Mouse (Mus musculus) hindbrain, embryonic 11.5 days (tissue): ENCODE measurements around the gene Zfp346. TPM values are rescaled to one million over a fixed set of nuclear protein-coding genes. Genes with fewer than 3 reads are reported as not detected.

Experiments
- polyA plus RNA-seq: library from polyadenylated mRNA; unstranded; fragments of >200 nt; fragmentation: Nextera tagmentation; extraction: Ambion mirVana; gene quantifications from 2 replicates; pipeline ENCODE4 v1.2.1, GENCODE M21; 2014

The Zfp346 gene
- polyA plus RNA-seq, 1 experiment from 2014 or later, result 25.2 TPM

Other genes with a start within 250 kb of the Zfp346 start
- 2.7 and 2.9 TPM in 2 replicates for gene Unc5a, start 155.9 kb upstream of the Zfp346 start, polyA plus RNA-seq
- 0.52 and 0.61 TPM in 2 replicates for gene Hk3, start 83.9 kb upstream of the Zfp346 start, polyA plus RNA-seq
- gene Uimc1, start 5.0 kb upstream of the Zfp346 start, polyA plus RNA-seq, result 21.5 and 24.1 TPM in 2 replicates
- not detected in 2 replicates for gene Gm17617, start 28.2 kb downstream of the Zfp346 start, polyA plus RNA-seq
- 0.66 and 1.5 TPM in 2 replicates for gene Fgfr4, start 47.3 kb downstream of the Zfp346 start, polyA plus RNA-seq
- 64.5 and 108 TPM in 2 replicates for gene Nsd1, start 104.5 kb downstream of the Zfp346 start, polyA plus RNA-seq
- gene Prelid1, start 215.2 kb downstream of the Zfp346 start, polyA plus RNA-seq, result 433 and 450 TPM in 2 replicates
- 90.2 and 90.9 TPM in 2 replicates for gene Rab24, start 216.6 kb downstream of the Zfp346 start, polyA plus RNA-seq
- gene Mxd3, start 224.5 kb downstream of the Zfp346 start, polyA plus RNA-seq, result 28.4 and 30.5 TPM in 2 replicates